Mouse (Mus musculus) ES-E14 (cell line): Measurements from ENCODE around the gene Aldh1b1.

Experiments
- CHD2 ChIP-seq: IDR thresholded peaks from 2 replicates; pipeline ENCODE4 v1.6.1; 2014; ENCODE audit warnings: mild to moderate bottlenecking, low read depth, low read length, inconsistent platforms
- MAFK ChIP-seq: IDR thresholded peaks from 2 replicates; pipeline ENCODE4 v1.6.1; 2014; ENCODE audit warnings: mild to moderate bottlenecking, low read depth, low read length, inconsistent platforms; ENCODE audit not compliant: insufficient read depth
- ZC3H11A ChIP-seq: IDR thresholded peaks from 2 replicates; pipeline ENCODE4 v1.6.1; 2012; ENCODE audit warnings: low read depth, mild to moderate bottlenecking, inconsistent platforms, low read length, borderline replicate concordance

DNA sequence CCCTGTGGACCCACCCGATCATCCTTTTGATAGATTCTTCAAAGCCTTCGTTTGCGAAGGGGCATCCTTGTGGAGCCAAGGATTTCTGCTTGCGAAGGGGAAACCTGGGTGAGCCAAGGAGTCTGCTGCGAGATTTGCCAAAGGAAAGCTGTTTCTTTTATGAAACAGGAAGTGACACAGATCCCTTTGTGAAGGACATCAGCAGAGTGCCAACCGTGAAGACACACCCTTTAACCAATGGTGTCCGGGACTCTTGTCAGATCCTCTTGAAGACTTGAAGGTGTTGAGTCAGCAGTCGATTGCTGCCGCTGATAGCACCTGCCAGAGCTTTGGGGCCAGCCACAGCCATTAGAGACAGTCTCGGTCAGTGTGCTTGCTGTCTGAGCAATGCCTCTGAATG, 49.4 kb upstream of the Aldh1b1 start:
- TF ChIP-seq CHD2 (no peak), MAFK (no peak), ZC3H11A (no peak)
